Mouse (Mus musculus): Measurements from ENCODE around the gene Bcl2l10.

Bcl2l10 gene

GRCm38 (mm10) chr9:75347458-75347857, at the start of gene Bcl2l10:
Gene Bcl2l10, plus strand, starts transcription at chr9:75347758.
- DNase-seq (ENCODE audit: low spot score in 2 of 2) = no peak

GRCm38 (mm10) chr9:75299342-75299741, 48.2 kb upstream of the Bcl2l10 start:
- DNase-seq (ENCODE audit: low spot score in 2 of 2) = no peak

GRCm38 (mm10) chr9:75303033-75303432, 44.5 kb upstream of the Bcl2l10 start:
- no peak for DNase-seq (ENCODE audit: low spot score in 2 of 2)

GRCm38 (mm10) chr9:75303701-75304261, 43.8 kb upstream of the Bcl2l10 start:
- no peak for DNase-seq (ENCODE audit: low spot score in 2 of 2)

GRCm38 (mm10) chr9:75304286-75304685, 43.3 kb upstream of the Bcl2l10 start:
- DNase-seq (ENCODE audit: low spot score in 2 of 2) = no peak

GRCm38 (mm10) chr9:75306126-75306898, 41.2 kb upstream of the Bcl2l10 start, which contains the start of gene Gnb5:
Gene Gnb5, plus strand, starts transcription at chr9:75306288.
- DNase-seq (ENCODE audit: low spot score in 2 of 2) = no peak

GRCm38 (mm10) chr9:75307015-75307414, 40.5 kb upstream of the Bcl2l10 start:
- no peak for DNase-seq (ENCODE audit: low spot score in 2 of 2)

- DNase-seq (ENCODE audit: low spot score in 2 of 2) = no peak
These were observed 38.9 kb upstream of the Bcl2l10 start for GRCm38 (mm10) chr9:75308621-75309020.

- peak; percentile 81 to 82 for DNase-seq (ENCODE audit: low spot score in 2 of 2)
These were observed 35.5 kb upstream of the Bcl2l10 start for GRCm38 (mm10) chr9:75312008-75312407.

GRCm38 (mm10) chr9:75313138-75313831, 34.3 kb upstream of the Bcl2l10 start:
- DNase-seq (ENCODE audit: low spot score in 2 of 2) = no peak

GRCm38 (mm10) chr9:75313832-75314516, 33.6 kb upstream of the Bcl2l10 start:
- peak; percentile 63 to 76 for DNase-seq (ENCODE audit: low spot score in 2 of 2)

GRCm38 (mm10) chr9:75314517-75315105, 32.9 kb upstream of the Bcl2l10 start:
- no peak for DNase-seq (ENCODE audit: low spot score in 2 of 2)

GRCm38 (mm10) chr9:75315238-75315637, 32.3 kb upstream of the Bcl2l10 start:
- DNase-seq (ENCODE audit: low spot score in 2 of 2) = no peak

GRCm38 (mm10) chr9:75316771-75317170, 30.8 kb upstream of the Bcl2l10 start:
- no peak for DNase-seq (ENCODE audit: low spot score in 2 of 2)

- no peak for DNase-seq (ENCODE audit: low spot score in 2 of 2)
These were observed 29.4 kb upstream of the Bcl2l10 start for GRCm38 (mm10) chr9:75318196-75318595.

GRCm38 (mm10) chr9:75319365-75319764, 28.2 kb upstream of the Bcl2l10 start:
- DNase-seq (ENCODE audit: low spot score in 2 of 2) = no peak

- DNase-seq (ENCODE audit: low spot score in 2 of 2) = no peak
These were observed 25.3 kb upstream of the Bcl2l10 start for GRCm38 (mm10) chr9:75322099-75322885.

- DNase-seq (ENCODE audit: low spot score in 2 of 2) = no peak
These were observed 19.5 kb upstream of the Bcl2l10 start for GRCm38 (mm10) chr9:75328047-75328446.

GRCm38 (mm10) chr9:75330821-75331220, 16.7 kb upstream of the Bcl2l10 start:
- no peak for DNase-seq (ENCODE audit: low spot score in 2 of 2)

GRCm38 (mm10) chr9:75334440-75334839, 13.1 kb upstream of the Bcl2l10 start:
- DNase-seq (ENCODE audit: low spot score in 2 of 2) = no peak

- peak; percentile 30 to 36 for DNase-seq (ENCODE audit: low spot score in 2 of 2)
These were observed 9.5 kb upstream of the Bcl2l10 start for GRCm38 (mm10) chr9:75338016-75338415.
